Mouse (Mus musculus): ENCODE measurements around the gene Abca7.
"Not testable (repeated sequence)": the region's sequence is repeated elsewhere in the genome, so short reads cannot be mapped to it uniquely, and the experiment has no call there.

The Abca7 gene

GRCm38 (mm10) chr10:80020603-80021319 is 24.5 kb downstream of the Abca7 start:
- no peak for ATAC-seq (ENCODE audit: low TSS enrichment)

DNA sequence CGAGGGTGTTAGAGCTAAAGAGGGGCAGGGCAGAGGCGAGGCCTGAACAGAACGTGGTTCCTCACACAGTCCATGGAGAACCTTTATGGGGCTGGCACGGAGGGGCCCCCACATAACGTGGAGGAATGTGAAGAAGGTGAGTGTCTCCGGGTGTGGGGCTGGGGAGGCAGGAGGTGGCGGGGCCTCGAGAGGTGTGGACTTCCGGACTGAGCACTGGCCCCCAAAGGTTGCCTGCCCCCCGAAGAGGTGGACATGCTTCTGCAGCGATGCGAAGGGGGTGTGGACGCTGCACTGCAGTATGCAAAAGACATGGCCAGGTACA is 25.0 kb downstream of the Abca7 start:
- ATAC-seq (ENCODE audit: low TSS enrichment): no peak

GRCm38 (mm10) chr10:80022164-80022563 is 25.9 kb downstream of the Abca7 start:
- no peak for ATAC-seq (ENCODE audit: low TSS enrichment)

GRCm38 (mm10) chr10:80022806-80023205 is 26.5 kb downstream of the Abca7 start:
- ATAC-seq (ENCODE audit: low TSS enrichment): no peak

GRCm38 (mm10) chr10:80023758-80024157 is 27.5 kb downstream of the Abca7 start:
- no peak for ATAC-seq (ENCODE audit: low TSS enrichment)

DNA sequence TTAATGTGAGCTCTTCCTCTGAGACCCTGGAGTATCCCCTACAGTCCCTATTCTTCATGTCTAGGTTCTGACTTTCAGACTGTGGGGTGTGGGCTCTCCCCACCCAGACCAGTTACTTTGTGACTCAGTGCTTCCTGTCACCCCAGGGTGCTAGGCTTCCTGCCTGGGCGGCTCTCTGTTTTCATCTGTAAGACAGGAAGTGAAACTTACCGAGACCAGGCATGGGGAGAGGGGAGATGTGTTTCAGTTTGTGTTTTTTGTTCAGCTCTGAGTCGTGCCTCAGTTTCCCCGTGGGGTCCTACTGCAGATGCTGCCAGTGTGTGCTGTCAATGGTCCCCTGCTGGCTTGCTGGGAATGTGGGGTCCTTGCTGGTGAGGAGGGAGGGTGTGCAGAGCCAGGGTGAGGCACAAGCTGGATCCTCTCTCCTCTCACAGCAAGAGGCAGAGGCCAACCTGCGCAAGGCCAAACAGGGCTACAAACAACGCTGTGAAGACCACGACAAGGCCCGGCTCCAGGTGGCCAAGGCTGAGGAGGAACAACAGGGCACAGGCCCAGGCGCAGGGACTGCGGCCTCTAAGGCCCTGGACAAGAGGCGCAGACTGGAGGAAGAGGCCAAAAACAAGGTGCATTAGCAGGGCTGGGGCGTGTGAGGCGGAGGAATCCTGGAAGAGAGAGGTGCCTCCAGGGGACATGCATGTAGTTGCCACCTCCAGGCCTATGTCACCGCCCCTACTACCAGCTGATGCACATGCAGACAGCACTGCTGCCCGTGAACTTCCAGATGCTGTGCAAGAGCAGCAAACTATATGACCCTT is 28.1 kb downstream of the Abca7 start:
- ATAC-seq (ENCODE audit: low TSS enrichment): no peak

- ATAC-seq (ENCODE audit: low TSS enrichment): no peak
Measured at GRCm38 (mm10) chr10:80025044-80025347, 28.7 kb downstream of the Abca7 start.

- ATAC-seq (ENCODE audit: low TSS enrichment): no peak
Measured at GRCm38 (mm10) chr10:80025463-80025862, 29.2 kb downstream of the Abca7 start.

GRCm38 (mm10) chr10:80025889-80026288 is 29.6 kb downstream of the Abca7 start:
- no peak for ATAC-seq (ENCODE audit: low TSS enrichment)

DNA sequence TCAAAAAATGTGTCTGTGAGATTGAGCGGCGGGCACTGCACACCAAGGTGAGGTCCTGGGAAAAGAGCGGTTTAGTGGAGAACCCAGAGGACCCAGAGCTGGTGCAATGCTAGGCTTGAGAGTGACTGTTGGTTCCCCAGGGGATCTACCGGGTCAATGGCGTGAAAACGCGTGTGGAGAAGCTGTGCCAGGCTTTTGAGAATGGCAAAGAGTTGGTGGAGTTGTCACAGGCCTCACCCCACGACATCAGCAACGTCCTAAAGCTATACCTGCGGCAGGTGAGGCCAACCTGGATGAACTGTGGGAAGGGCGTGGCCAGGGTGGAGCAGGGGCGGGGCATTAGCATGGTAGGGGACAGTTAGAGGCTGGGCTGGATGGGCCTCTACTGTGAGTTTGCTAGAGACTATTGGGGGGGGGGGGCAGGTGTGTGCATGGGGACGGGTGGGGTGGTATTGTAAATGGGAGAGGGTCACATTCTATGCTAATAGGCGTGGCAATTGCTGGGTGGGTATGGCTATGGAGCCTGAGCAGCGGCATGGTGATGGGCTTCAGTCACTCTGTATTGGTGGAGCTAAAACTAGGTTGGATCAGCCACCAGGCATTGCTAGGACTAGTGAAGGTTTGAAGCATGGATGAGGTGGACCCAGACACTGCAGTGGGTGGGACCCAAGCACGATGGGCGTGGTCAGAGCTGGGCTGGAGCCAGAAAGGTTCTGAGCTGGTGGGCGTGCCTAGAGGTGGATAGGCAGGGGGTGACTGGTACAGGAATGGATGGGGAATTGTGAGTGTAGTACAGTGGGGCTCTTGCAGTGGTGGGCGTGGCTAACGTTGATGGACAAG is 31.6 kb downstream of the Abca7 start:
- ATAC-seq (ENCODE audit: low TSS enrichment): no peak

DNA sequence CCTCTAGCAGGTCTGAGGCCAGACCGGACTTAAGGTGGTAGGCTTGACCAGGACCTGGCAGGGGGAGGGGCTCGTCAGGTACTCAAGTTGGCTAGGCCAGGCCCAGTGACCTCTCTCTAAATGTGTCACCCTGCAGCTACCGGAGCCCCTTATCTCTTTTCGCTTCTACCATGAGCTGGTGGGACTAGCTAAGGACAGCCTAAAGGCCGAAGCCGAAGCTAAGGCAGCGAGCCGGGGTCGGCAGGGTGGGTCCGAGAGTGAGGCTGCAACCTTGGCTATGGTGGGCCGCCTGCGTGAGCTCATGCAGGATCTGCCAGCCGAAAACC is 32.2 kb downstream of the Abca7 start:
- no peak for ATAC-seq (ENCODE audit: low TSS enrichment)

GRCm38 (mm10) chr10:80030191-80030590 is 33.9 kb downstream of the Abca7 start:
- ATAC-seq (ENCODE audit: low TSS enrichment): no peak

DNA sequence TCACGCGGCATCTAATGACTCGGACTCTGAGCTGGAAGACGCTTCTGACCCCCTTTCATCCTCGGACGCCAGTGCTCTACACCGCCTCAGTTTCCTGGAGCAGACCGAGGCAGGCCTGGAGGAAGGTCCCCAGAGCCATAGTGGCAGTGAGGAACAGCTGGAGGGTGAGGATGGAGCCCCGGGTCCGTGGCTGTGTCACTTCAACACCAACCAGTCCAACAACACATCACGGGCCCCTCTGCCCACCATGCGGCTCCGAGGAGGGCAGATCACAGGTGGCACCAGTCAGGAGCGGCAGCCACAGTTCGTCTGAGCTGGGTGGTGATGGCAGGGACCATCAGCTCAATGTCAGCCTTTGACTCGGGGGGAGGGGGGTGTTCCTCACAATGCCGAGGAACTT is 34.4 kb downstream of the Abca7 start:
- no peak for ATAC-seq (ENCODE audit: low TSS enrichment)

- no peak for ATAC-seq (ENCODE audit: low TSS enrichment)
Measured at GRCm38 (mm10) chr10:80032799-80033480, 36.6 kb downstream of the Abca7 start.

GRCm38 (mm10) chr10:80033511-80034391 is 37.5 kb downstream of the Abca7 start:
- peak; percentile 60; the same call in 1 of the 2 replicates for ATAC-seq (ENCODE audit: low TSS enrichment)

DNA sequence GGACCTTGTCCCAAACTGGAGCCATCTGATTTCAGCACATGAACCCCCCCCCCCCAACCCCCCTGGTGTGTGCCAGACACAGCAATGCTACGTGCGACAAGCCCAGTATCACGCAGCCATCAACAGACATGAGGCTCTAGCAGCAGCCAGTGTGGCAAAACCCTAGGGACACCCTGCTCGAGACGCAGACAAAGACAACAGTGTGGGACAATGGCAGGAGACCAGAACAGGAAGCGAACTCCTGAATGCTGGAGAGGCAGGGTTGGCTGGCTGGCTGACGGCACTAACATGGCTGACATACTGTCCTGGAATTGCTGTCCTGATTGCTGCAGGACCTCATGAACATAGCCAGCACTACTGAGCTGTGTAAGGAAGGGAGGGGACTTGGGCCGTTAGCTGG is 38.9 kb downstream of the Abca7 start:
- ATAC-seq (ENCODE audit: low TSS enrichment): no peak

GRCm38 (mm10) chr10:80035686-80036085 is 39.4 kb downstream of the Abca7 start:
- ATAC-seq (ENCODE audit: low TSS enrichment): no peak

- no peak for ATAC-seq (ENCODE audit: low TSS enrichment)
Measured at GRCm38 (mm10) chr10:80036832-80037231, 40.5 kb downstream of the Abca7 start.

DNA sequence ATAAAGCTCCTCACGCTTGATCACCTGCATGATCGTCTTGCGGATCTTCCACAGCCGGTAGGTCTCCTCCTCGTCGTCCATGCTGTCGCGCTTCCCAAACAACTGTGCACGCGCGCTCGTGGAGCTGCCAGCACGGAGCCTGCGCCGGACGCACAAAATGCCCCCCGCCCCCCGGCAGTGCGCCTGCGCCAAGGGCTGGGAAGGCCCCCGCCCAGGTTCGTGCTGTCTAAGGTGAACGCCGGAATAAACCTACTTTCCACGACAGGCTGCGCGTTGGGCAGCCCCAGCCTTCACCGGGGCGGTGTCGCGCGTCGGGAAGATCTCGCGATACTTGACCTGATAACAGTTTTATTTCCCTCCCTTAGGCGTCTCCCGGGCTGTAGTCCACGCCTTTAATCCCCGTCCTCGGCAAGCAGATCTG is 43.3 kb downstream of the Abca7 start, which contains the start of gene Polr2e:
TSS of gene Polr2e (minus strand) at position 237 of the 421 bp plus-strand sequence.
- peak; percentile 95 for ATAC-seq (ENCODE audit: low TSS enrichment)

DNA sequence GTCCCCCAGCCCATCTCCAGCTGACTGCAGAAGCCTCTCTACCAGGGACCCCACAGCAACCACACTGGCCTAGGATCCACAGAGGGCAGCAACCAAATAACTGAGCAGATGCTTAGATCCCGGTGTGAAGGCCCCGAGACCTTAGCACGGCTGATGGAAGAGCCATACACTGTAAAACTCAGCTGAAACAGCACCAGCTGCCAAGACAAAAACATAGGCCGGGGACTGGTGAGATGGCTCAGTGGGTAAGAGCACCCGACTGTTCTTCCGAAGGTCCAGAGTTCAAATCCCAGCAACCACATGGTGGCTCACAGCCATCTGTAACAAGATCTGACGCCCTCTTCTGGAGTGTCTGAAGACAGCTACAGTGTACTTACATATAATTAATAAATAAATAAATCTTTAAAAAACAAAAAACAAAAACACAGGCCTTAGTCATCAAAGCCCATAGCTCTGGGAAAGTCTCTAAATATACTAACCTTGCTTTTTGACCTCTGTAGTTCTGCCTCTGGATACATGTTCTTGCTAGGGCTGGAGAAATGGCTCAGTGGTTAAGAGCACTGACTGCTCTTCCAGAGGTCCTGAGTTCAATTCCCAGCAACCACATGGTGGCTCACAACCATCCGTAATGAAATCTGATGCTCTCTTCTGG is 45.2 kb downstream of the Abca7 start:
- not testable (repeated sequence) for ATAC-seq (ENCODE audit: low TSS enrichment)

- ATAC-seq (ENCODE audit: low TSS enrichment): no peak
Measured at GRCm38 (mm10) chr10:80044087-80044486, 47.8 kb downstream of the Abca7 start.
